Mouse (Mus musculus) G1E (cell line): Measurements from ENCODE around the gene St6gal1.

Experiments
- CTCF ChIP-seq: IDR thresholded peaks from 2 replicates; pipeline ENCODE4 v1.5.1; 2012; ENCODE audit warnings: low read depth, low read length, inconsistent platforms, mixed read lengths
- GATA1 ChIP-seq: IDR thresholded peaks from 2 replicates; pipeline ENCODE4 v1.6.1; 2012; ENCODE audit warnings: borderline replicate concordance, low read length, inconsistent platforms, mixed read lengths
- GATA2 ChIP-seq: IDR thresholded peaks from 2 replicates; pipeline ENCODE4 v1.6.1; 2012; ENCODE audit warnings: low read depth, low read length, inconsistent platforms, borderline replicate concordance
- POLR2AphosphoS5 ChIP-seq: IDR thresholded peaks from 2 replicates; pipeline ENCODE4 v1.6.1; 2012; ENCODE audit warnings: low read depth, low read length, inconsistent platforms; ENCODE audit not compliant: insufficient replicate concordance

DNA sequence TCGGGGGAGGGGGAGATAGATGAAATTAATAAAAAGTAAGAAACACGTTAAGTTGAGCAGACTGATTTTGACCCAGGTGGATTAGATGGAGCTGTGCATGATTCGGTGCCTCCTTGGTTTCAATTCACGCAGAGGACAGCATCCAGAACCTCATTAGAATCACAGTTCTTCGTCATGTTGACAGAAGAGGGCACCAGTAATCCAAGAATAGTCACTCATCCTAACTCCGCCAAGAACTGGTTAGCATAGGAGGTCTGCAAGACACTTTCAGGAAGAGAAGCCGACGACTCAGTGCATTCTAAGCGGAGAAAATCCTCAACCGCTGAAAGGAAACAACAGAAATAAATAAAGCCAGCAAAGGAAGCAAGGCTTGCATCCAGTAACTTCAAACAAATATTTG, 151.6 kb downstream of the St6gal1 start:
- TF ChIP-seq CTCF (no peak), GATA1 (no peak), POLR2AphosphoS5 (no peak), GATA2 (no peak)
